Mouse (Mus musculus) kidney, adult 2 months (tissue): ENCODE measurements around the gene Fbxl4. TPM values are rescaled to one million over a fixed set of nuclear protein-coding genes. Genes with fewer than 3 reads are reported as not detected.

Experiments used
- DNase-seq: peaks from one replicate; pipeline ENCODE4 v3.0.0; 2021
- H3K27ac ChIP-seq: fragments of 200-500 bp; 2 replicates; pipeline ENCODE4 v1.5.1; 2012; ENCODE audit warnings: low read depth, low read length, control low read depth, inconsistent platforms; ENCODE audit not compliant: insufficient read depth
- H3K27me3 ChIP-seq: fragments of 200-500 bp; replicated peaks from 2 replicates; pipeline ENCODE4 v1.6.1; 2012; ENCODE audit warnings: mild to moderate bottlenecking, moderate library complexity, low read length, inconsistent platforms; ENCODE audit not compliant: control insufficient read depth, insufficient read depth
- H3K36me3 ChIP-seq: fragments of 200-500 bp; 2 replicates; pipeline ENCODE4 v1.6.1; 2012; ENCODE audit warnings: mild to moderate bottlenecking, moderate library complexity, low read length, inconsistent platforms; ENCODE audit not compliant: control insufficient read depth, insufficient read depth
- H3K4me1 ChIP-seq: fragments of 200-500 bp; 2 replicates; pipeline ENCODE4 v1.6.1; 2011; ENCODE audit warnings: low read length; ENCODE audit not compliant: control insufficient read depth, insufficient read depth
- H3K4me3 ChIP-seq: fragments of 200-500 bp; 2 replicates; pipeline ENCODE4 v1.5.1; 2011; ENCODE audit warnings: mild to moderate bottlenecking, low read depth, low read length, control low read depth; ENCODE audit not compliant: insufficient read depth
- CTCF ChIP-seq: fragments of 200-500 bp; conservative IDR thresholded peaks from 2 replicates; pipeline ENCODE4 v1.5.1; 2011; ENCODE audit warnings: low read depth, mild to moderate bottlenecking, control low read depth, low read length, moderate library complexity, mixed read lengths; ENCODE audit not compliant: insufficient read depth, insufficient read length
- POLR2A ChIP-seq: fragments of 200-500 bp; IDR thresholded peaks from one replicate; pipeline ENCODE4 v1.6.1; 2011; ENCODE audit warnings: low read depth, low read length, control low read depth
- WGBS: fragments of 180-500 bp; shearing (Covaris S2); methylation state at CpG from one replicate; pipeline ENCODE4 v1.1.7; 2018; 5-methylcytosine and 5-hydroxymethylcytosine counted together
- polyA plus RNA-seq: library from polyadenylated mRNA; depleted of rRNA; stranded (reverse); fragments of >200 nt; gene quantifications from 2 replicates; pipeline ENCODE4 v1.2.3, GENCODE M21; 2012

Fbxl4 gene
- polyA plus RNA-seq, 1 experiment: 22.6 TPM

DNA sequence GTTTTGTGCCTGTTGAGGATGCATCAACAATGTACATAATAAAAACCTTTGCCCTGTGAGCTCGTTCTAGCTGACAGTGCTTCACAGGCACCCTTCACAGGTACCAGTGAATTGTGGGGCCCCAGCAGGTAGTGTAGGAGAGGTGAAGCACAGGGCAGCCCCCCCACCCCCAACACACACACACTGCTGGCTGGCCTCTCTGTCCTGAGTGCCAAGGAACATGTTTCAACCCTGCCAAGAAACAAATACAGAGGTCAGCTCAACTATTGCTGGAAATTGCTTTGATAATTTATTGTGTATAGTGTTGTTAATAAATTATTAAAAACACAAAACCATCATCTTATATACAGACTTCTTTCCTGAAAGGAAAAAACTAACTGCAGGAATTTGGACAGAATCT lies 21.2 kb downstream of the Fbxl4 start:
- Histone ChIP-seq H3K4me1 (no peaks in the 10 kb centered on the region), H3K36me3 (no peaks in the 10 kb centered on the region), H3K27me3 (no peaks in the 10 kb centered on the region), H3K27ac (no peak overlapping the region), H3K4me3 (no peak overlapping the region)
- DNase-seq: no peak
- TF ChIP-seq CTCF: no peak
- no peak for TF ChIP-seq POLR2A
- 26% methylated on average over 1 of the region's 1 CpGs for WGBS

DNA sequence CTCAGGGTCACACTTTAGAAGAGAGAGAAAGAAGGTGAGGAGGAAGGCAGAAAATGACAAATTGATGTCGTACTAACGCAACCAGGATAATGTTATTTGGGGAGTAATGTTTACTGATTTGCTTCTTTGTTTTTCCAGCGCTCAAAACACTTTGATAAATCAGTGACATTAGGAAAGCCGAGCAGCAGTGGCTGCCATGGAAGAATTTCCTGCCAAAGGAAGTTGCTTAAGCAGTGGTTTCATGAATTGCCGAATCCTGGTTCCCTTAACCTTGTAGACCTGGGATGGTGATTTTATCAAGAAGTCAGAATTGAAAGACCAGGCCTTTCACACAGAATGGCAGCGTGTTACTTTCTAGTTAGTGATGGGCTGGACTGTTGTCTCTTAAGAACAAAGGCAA lies 23.3 kb downstream of the Fbxl4 start:
- DNase-seq: peak; percentile 39

DNA sequence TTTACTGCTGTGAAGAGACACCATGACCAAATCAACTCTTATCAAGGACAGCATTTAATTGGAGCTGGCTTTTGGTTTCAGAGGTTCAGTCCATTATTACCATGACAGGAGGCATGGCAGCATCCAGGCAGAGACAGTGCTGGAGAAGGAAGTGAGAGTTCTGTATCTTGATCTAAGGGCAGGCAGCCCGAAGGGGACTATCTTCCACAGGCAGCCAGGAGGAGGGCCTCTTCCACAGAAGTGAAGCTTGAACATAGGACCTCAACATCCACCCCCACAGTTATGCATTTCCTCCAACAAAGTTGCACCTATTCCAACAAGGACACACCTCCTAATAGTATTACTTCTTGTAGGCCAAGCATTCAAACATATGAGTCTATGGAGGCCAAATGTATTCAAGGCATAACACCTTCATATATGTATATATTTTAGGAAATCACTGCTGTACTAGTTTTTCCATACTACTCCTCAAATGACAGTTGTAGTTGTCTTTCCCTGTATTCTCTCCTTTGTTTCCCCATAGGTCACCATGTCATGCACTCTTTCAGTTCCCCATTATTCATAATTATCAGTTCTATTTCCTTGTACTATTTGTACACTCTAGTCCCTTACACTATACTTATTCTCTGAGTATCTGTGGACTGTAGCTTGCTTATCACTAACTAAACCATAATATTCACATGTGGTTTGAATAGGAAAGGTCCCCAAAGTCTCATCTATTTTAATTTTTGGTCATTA lies 26.4 kb downstream of the Fbxl4 start:
- H3K4me1 ChIP-seq: no peaks in the 10 kb centered on the region
- no peaks in the 10 kb centered on the region; the same call in 1 of the 2 replicates for H3K36me3 ChIP-seq
- H3K27me3 ChIP-seq: no peaks in the 10 kb centered on the region
- no peak overlapping the region for H3K4me3 ChIP-seq
- no peak for DNase-seq
- TF ChIP-seq POLR2A (no peak), CTCF (no peak)
- H3K27ac ChIP-seq: no peak overlapping the region
- 88% methylated on average over 1 of the region's 1 CpGs for WGBS

More for the DNA sequence above, 23.3 kb downstream of the Fbxl4 start:
- Histone ChIP-seq H3K27me3 (no peaks in the 10 kb centered on the region), H3K36me3 (no peaks in the 10 kb centered on the region; the same call in 1 of the 2 replicates), H3K27ac (peak overlapping the region; percentile 50; the same call in 1 of the 2 replicates), H3K4me1 (no peaks in the 10 kb centered on the region), H3K4me3 (no peak overlapping the region)
- 43% methylated on average over 6 of the region's 6 CpGs for WGBS
- TF ChIP-seq POLR2A: no peak
- TF ChIP-seq CTCF: no peak

DNA sequence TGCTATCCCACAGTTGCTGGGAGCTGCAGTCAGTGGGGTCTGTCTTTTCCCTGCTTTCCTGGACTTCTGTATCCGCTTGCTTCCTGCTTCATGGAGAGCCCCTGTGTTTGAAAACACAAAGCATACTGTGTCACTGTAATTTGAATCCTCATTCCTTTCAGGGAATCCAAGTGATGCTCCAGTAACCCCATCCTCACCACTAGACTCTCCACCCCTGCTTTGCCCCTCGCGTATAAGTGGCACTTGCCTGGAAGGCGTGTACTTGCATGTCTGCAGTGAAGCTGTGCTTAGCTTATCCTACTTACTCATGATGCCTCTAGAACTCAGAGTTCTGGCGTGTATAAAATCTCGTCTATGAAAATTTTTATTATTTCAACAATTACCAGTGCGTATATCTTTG lies 32.7 kb downstream of the Fbxl4 start:
- Histone ChIP-seq H3K4me3 (no peak overlapping the region), H3K27ac (no peak overlapping the region), H3K27me3 (no peaks in the 10 kb centered on the region), H3K4me1 (no peaks in the 10 kb centered on the region), H3K36me3 (no peaks in the 10 kb centered on the region; the same call in 1 of the 2 replicates)
- TF ChIP-seq POLR2A: no peak
- 78% methylated on average over 7 of the region's 7 CpGs for WGBS
- no peak for DNase-seq

DNA sequence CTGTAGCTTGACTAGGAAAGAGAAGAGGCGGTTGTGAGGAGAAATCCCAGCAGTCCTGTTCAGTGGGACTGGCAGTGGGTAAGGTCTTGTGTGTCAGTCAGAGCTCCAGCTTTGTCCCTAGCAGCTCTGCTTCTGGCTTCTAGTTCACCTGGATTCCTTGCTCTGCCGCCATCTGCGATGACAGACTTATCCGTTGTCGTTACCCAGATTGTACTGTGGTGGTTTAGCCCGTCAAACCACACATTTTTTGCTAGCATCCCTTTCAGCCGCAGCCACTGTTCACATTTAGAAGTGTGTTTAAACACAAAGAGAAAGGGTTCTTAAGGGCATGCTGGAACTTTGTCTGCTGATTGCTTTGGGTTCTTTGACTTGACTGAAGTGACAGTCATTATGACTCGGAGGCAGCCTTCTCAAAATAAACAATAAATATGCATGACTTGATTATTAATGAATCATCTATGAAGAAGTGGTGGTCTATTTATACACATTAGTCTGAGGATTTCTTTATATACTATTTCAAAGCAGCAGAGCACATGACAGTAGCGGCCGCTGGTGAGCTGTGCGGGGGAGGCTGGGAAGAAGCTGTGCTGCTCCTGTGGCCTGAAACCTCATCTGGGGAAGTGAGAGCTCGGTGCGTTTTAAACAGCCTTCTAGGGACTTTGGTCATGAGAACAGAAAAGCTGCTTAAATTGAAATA lies 35.6 kb downstream of the Fbxl4 start:
- TF ChIP-seq POLR2A: no peak
- TF ChIP-seq CTCF: no peak
- Histone ChIP-seq H3K4me3 (no peak overlapping the region), H3K27ac (no peak overlapping the region), H3K4me1 (peaks cover 6% of the 10 kb centered on the region; the same call in 1 of the 2 replicates), H3K36me3 (no peaks in the 10 kb centered on the region), H3K27me3 (no peaks in the 10 kb centered on the region)
- WGBS: 79% methylated on average over 13 of the region's 13 CpGs
- DNase-seq: no peak

DNA sequence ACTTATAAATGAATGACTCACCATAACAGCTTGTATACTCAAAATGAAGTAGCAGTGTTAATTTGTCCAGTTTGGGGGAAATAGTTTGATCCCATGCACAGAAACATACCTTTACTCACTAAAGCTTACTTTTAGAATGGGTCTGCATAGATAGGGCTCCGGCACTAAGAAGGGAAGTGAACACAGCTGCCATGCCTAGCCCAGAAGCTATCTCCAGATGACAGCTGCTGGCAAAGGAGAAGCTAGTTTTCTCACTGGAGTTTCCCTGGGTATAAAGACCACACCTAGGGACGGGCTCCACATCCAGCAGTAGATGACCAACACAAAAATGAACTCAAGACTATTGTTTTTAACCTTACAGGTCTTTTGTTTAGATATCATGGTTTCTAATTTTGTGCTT lies 38.1 kb downstream of the Fbxl4 start:
- TF ChIP-seq CTCF (no peak), POLR2A (no peak)
- Histone ChIP-seq H3K4me3 (no peak overlapping the region), H3K27ac (no peak overlapping the region), H3K4me1 (peaks cover 6% of the 10 kb centered on the region; the same call in 1 of the 2 replicates), H3K27me3 (no peaks in the 10 kb centered on the region), H3K36me3 (0 out of 2 replicates have a peak, but pooled peaks cover 2% of the 10 kb centered on the region)
- WGBS: 98% methylated on average over 2 of the region's 2 CpGs
- DNase-seq: no peak

DNA sequence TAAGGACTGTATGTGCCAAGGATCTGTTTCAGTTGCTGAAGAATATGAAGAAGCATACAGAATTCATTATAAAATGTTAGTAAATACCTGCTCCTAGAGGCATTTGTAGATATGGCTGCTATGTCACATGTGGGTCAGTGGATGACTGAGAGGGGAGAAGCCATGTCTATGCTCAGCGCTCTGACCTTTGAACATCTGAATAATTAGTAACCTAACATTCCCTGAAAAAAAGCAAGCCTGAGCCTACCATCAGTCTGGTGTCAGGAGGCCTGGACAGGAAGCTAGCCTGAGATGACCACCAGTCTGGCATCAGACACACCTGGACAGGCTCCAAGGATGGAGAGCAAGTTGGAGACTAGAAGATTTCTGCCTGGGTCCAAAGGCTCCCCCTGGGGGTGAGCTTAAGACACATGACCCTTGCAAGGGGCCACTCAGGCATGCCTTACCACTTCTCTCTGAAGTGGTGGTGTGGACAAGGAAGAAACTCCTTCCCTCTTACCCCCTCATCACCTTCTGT lies 39.2 kb downstream of the Fbxl4 start:
- Histone ChIP-seq H3K4me1 (peaks cover 9% of the 10 kb centered on the region; the same call in 1 of the 2 replicates), H3K36me3 (0 out of 2 replicates have a peak, but pooled peaks cover 2% of the 10 kb centered on the region), H3K27ac (no peak overlapping the region), H3K27me3 (no peaks in the 10 kb centered on the region), H3K4me3 (no peak overlapping the region)
- DNase-seq: peak; percentile 89
- TF ChIP-seq POLR2A (no peak), CTCF (0 out of 2 replicates have a peak, but pooled peaks have one; percentile 32)
- WGBS: 72% methylated on average over 1 of the region's 1 CpGs
